Mouse (Mus musculus) activated CD4-positive, CD25-positive, alpha-beta regulatory T cell, adult 9 weeks (primary cell): ENCODE results near the gene Thap7. TPM values are rescaled to one million over a fixed set of nuclear protein-coding genes. Genes with fewer than 3 reads are reported as not detected.

Experiments used
- polyA plus RNA-seq: library from polyadenylated mRNA; unstranded; fragments of 100-300 nt; shearing (Covaris generic); gene quantifications from one replicate; pipeline ENCODE4 v1.2.1, GENCODE M21; 2017

Thap7 gene
- polyA plus RNA-seq: 82.1 TPM

GRCm38 (mm10) chr16:17530640-17531288 lies at the start of gene Thap7:
Gene Thap7 (minus strand): TSS chr16:17531136.

GRCm38 (mm10) chr16:17561751-17562208 lies 30.8 kb upstream of the Thap7 start, which contains the start of gene P2rx6:
Gene P2rx6 (plus strand): TSS chr16:17561885.

DNA sequence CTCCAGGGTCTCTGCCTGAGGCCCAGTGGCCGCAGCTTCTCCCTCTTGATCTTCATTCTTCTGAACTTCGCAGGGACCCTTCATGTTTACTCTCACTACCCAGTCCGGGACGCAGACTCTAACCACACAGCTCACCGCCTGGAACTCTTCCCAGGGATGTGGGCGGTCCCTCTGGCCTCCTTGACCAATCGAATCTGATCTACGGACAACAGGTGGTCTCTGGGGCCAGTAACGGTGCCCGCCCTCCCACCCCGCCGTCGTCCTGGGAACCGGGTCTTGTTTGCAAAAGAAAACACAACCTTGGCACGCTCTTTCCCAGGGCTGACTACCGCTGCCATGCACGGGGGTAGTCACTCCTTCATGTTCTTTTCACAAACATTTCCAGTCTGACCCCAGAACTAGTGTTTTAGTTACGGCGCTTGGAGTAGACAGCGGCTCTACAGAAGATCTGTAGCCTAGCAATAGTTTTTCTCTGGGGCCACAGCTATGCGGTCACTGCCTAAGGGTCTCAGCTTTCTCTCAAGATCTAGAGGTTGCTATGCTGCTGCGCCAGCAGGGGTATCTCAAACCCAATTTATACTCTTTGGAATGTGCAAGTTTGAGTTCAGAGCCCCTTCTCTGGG lies 30.3 kb upstream of the Thap7 start, which contains the start of gene Lrrc74b:
Gene Lrrc74b, minus strand, starts transcription at position 120 of the 623 bp plus-strand sequence.

GRCm38 (mm10) chr16:17508546-17509239 lies 22.2 kb downstream of the Thap7 start, which contains the start of gene Lztr1:
Gene Lztr1 (plus strand): TSS chr16:17508688.

GRCm38 (mm10) chr16:17489469-17490111 lies 41.3 kb downstream of the Thap7 start, which contains the start of gene Aifm3:
Gene Aifm3 (plus strand): TSS chr16:17489611.

Other genes starting within 250 kb of the Thap7 start
- gene Serpind1, start 199.8 kb downstream of the Thap7 start, polyA plus RNA-seq: 0.31 TPM
- gene Snap29, start 125.2 kb downstream of the Thap7 start, polyA plus RNA-seq: 23.1 TPM
- 33.9 TPM for gene Pi4ka, start 124.8 kb downstream of the Thap7 start, polyA plus RNA-seq
- gene Crkl, start 79.1 kb downstream of the Thap7 start, polyA plus RNA-seq: 94.8 TPM
- gene Aifm3, start 41.5 kb downstream of the Thap7 start, polyA plus RNA-seq: not detected
- 67.0 TPM for gene Lztr1, start 22.4 kb downstream of the Thap7 start, polyA plus RNA-seq
- not detected for gene Lrrc74b, start 30.1 kb upstream of the Thap7 start, polyA plus RNA-seq
- not detected for gene P2rx6, start 30.7 kb upstream of the Thap7 start, polyA plus RNA-seq
- 1.1 TPM for gene Slc7a4, start 52.1 kb upstream of the Thap7 start, polyA plus RNA-seq
- gene Smpd4, start 88.2 kb upstream of the Thap7 start, polyA plus RNA-seq: 23.7 TPM
- 0.67 TPM for gene Ccdc74a, start 115.3 kb upstream of the Thap7 start, polyA plus RNA-seq
- 167 TPM for gene Med15, start 201.8 kb upstream of the Thap7 start, polyA plus RNA-seq
- gene Klhl22, start 228.5 kb upstream of the Thap7 start, polyA plus RNA-seq: 16.1 TPM